Mouse (Mus musculus): ENCODE results near the gene Zfp747.

Gene Zfp747

GRCm38 (mm10) chr7:127333240-127333639, 42.6 kb downstream of the Zfp747 start:
- no peak for DNase-seq (ENCODE audit: low spot score)

GRCm38 (mm10) chr7:127326685-127327084, 49.2 kb downstream of the Zfp747 start:
- DNase-seq (ENCODE audit: low spot score), result no peak

- no peak for DNase-seq (ENCODE audit: low spot score)
Measured at GRCm38 (mm10) chr7:127325550-127325949, 50.3 kb downstream of the Zfp747 start.

- no peak for DNase-seq (ENCODE audit: low spot score)
Measured at GRCm38 (mm10) chr7:127324944-127325343, 50.9 kb downstream of the Zfp747 start.

Measured in embryo, embryonic 10.5 days (tissue).